Mouse (Mus musculus) forebrain, embryonic 12.5 days (tissue): ENCODE measurements around the gene Nfix. TPM values are rescaled to one million over a fixed set of nuclear protein-coding genes. Genes with fewer than 3 reads are reported as not detected.

ENCODE experiments used
- ATAC-seq: fragments of 200-750 bp; cut with Nextera tagmentation; 2 replicates; pipeline ENCODE4 v1.8.0; 2017; ENCODE audit warnings: moderate TSS enrichment; ENCODE audit not compliant: low FRiP score
- H3K27ac ChIP-seq: fragments of 300-500 bp; sonication (generic); 2 replicates; pipeline ENCODE4 v1.5.1; 2016; ENCODE audit warnings: mild to moderate bottlenecking
- H3K27me3 ChIP-seq: fragments of 300-500 bp; sonication (generic); 2 replicates; pipeline ENCODE4 v1.6.1; 2016; ENCODE audit warnings: mild to moderate bottlenecking
- H3K36me3 ChIP-seq: fragments of 300-500 bp; sonication (generic); replicated peaks from 2 replicates; pipeline ENCODE4 v1.6.1; 2016; ENCODE audit warnings: mild to moderate bottlenecking
- H3K4me1 ChIP-seq: fragments of 300-500 bp; sonication (generic); 2 replicates; pipeline ENCODE4 v1.6.1; 2016
- H3K4me2 ChIP-seq: fragments of 300-500 bp; sonication (generic); 2 replicates; pipeline ENCODE4 v1.6.1; 2016; ENCODE audit warnings: mild to moderate bottlenecking, moderate library complexity
- H3K4me3 ChIP-seq: fragments of 300-500 bp; sonication (generic); replicated peaks from 2 replicates; pipeline ENCODE4 v1.5.1; 2016; ENCODE audit warnings: mild to moderate bottlenecking
- H3K9ac ChIP-seq: fragments of 300-500 bp; sonication (generic); 2 replicates; pipeline ENCODE4 v1.6.1; 2016; ENCODE audit warnings: mild to moderate bottlenecking
- H3K9me3 ChIP-seq: fragments of 300-500 bp; sonication (generic); 2 replicates; pipeline ENCODE4 v1.6.1; 2016
- WGBS: fragments of 180-500 bp; shearing (Covaris S2); methylation state at CpG from one replicate; pipeline ENCODE4 v1.1.7; 2016; 5-methylcytosine and 5-hydroxymethylcytosine counted together
- polyA plus RNA-seq: library from polyadenylated mRNA; unstranded; fragments of >200 nt; fragmentation: Nextera tagmentation; extraction: Ambion mirVana; gene quantifications from 2 replicates; pipeline ENCODE4 v1.2.1, GENCODE M21; 2016

Gene Nfix
- polyA plus RNA-seq, 1 experiment from 2014 or later, result 31.9 TPM

GRCm38 (mm10) chr8:84773833-84774232 lies 26.3 kb downstream of the Nfix start:
- peak; percentile 76 for ATAC-seq
- H3K9me3 ChIP-seq, result no peaks in the 10 kb centered on the region
- peak overlapping the region; percentile 31 for H3K4me3 ChIP-seq
- peak overlapping the region; percentile 85 for H3K27ac ChIP-seq
- peaks cover 100% of the 10 kb centered on the region for H3K27me3 ChIP-seq
- H3K4me2 ChIP-seq, result peak overlapping the region; percentile 51
- peaks cover 69% of the 10 kb centered on the region for H3K4me1 ChIP-seq
- H3K9ac ChIP-seq, result 0 out of 2 replicates have a peak overlapping the region, but pooled peaks have one; percentile 27
- under 1% methylated on average over 13 of the region's 19 CpGs for WGBS
- H3K36me3 ChIP-seq, result 0 out of 2 replicates have a peak, but pooled peaks cover 1% of the 10 kb centered on the region

GRCm38 (mm10) chr8:84773304-84773703 lies 26.8 kb downstream of the Nfix start:
- ATAC-seq, result no peak
- peak overlapping the region; percentile 51 for H3K4me2 ChIP-seq
- H3K27ac ChIP-seq, result peak overlapping the region; percentile 85
- H3K4me3 ChIP-seq, result peak overlapping the region; percentile 31
- no peaks in the 10 kb centered on the region for H3K9me3 ChIP-seq
- H3K36me3 ChIP-seq, result peaks cover 7% of the 10 kb centered on the region
- peaks cover 100% of the 10 kb centered on the region for H3K27me3 ChIP-seq
- H3K9ac ChIP-seq, result 0 out of 2 replicates have a peak overlapping the region, but pooled peaks have one; percentile 27
- H3K4me1 ChIP-seq, result peaks cover 65% of the 10 kb centered on the region
- WGBS, result under 1% methylated on average over 9 of the region's 9 CpGs

- peaks cover 99% of the 10 kb centered on the region for H3K27me3 ChIP-seq
- H3K4me3 ChIP-seq, result peak overlapping the region; percentile 31
- H3K4me2 ChIP-seq, result peak overlapping the region; percentile 51
- H3K9ac ChIP-seq, result 0 out of 2 replicates have a peak overlapping the region, but pooled peaks have one; percentile 47
- H3K27ac ChIP-seq, result 0 out of 2 replicates have a peak overlapping the region, but pooled peaks have one; percentile 46
- 4% methylated on average over 3 of the region's 3 CpGs for WGBS
- H3K4me1 ChIP-seq, result peaks cover 63% of the 10 kb centered on the region
- H3K36me3 ChIP-seq, result peaks cover 11% of the 10 kb centered on the region
- no peaks in the 10 kb centered on the region for H3K9me3 ChIP-seq
- no peak for ATAC-seq
These were observed 27.5 kb downstream of the Nfix start for GRCm38 (mm10) chr8:84772628-84773027.

GRCm38 (mm10) chr8:84771941-84772378 lies 28.2 kb downstream of the Nfix start:
- Histone ChIP-seq H3K27ac (0 out of 2 replicates have a peak overlapping the region, but pooled peaks have one; percentile 19), H3K9me3 (no peaks in the 10 kb centered on the region), H3K27me3 (peaks cover 99% of the 10 kb centered on the region), H3K4me1 (peaks cover 63% of the 10 kb centered on the region), H3K36me3 (peaks cover 14% of the 10 kb centered on the region), H3K9ac (peak overlapping the region; percentile 47; the same call in 1 of the 2 replicates), H3K4me2 (peak overlapping the region; percentile 51), H3K4me3 (peak overlapping the region; percentile 31)
- WGBS, result 2% methylated on average over 34 of the region's 34 CpGs
- no peak for ATAC-seq

- Histone ChIP-seq H3K4me3 (peak overlapping the region; percentile 31), H3K4me2 (peak overlapping the region; percentile 51), H3K4me1 (peaks cover 72% of the 10 kb centered on the region), H3K36me3 (peaks cover 14% of the 10 kb centered on the region), H3K9me3 (no peaks in the 10 kb centered on the region), H3K27ac (peak overlapping the region; percentile 32; the same call in 1 of the 2 replicates), H3K27me3 (peaks cover 99% of the 10 kb centered on the region), H3K9ac (0 out of 2 replicates have a peak overlapping the region, but pooled peaks have one; percentile 47)
- ATAC-seq, result no peak
- 10% methylated on average over 5 of the region's 5 CpGs for WGBS
These were observed 29.0 kb downstream of the Nfix start for GRCm38 (mm10) chr8:84771000-84771687.

- Histone ChIP-seq H3K9me3 (no peaks in the 10 kb centered on the region), H3K4me1 (peaks cover 73% of the 10 kb centered on the region), H3K36me3 (peaks cover 14% of the 10 kb centered on the region), H3K4me3 (peak overlapping the region; percentile 31), H3K27me3 (peaks cover 98% of the 10 kb centered on the region), H3K4me2 (peak overlapping the region; percentile 51), H3K27ac (peak overlapping the region; percentile 32; the same call in 1 of the 2 replicates), H3K9ac (peak overlapping the region; percentile 47; the same call in 1 of the 2 replicates)
- ATAC-seq, result no peak
- WGBS, result 26% methylated on average over 12 of the region's 12 CpGs
These were observed 29.8 kb downstream of the Nfix start for GRCm38 (mm10) chr8:84770100-84770953.

- Histone ChIP-seq H3K4me2 (no peak overlapping the region), H3K36me3 (peaks cover 14% of the 10 kb centered on the region), H3K4me3 (no peak overlapping the region), H3K4me1 (peaks cover 73% of the 10 kb centered on the region), H3K27me3 (peaks cover 98% of the 10 kb centered on the region), H3K9ac (0 out of 2 replicates have a peak overlapping the region, but pooled peaks have one; percentile 7), H3K9me3 (no peaks in the 10 kb centered on the region), H3K27ac (no peak overlapping the region)
- 70% methylated on average over 8 of the region's 8 CpGs for WGBS
- ATAC-seq, result no peak
These were observed 30.8 kb downstream of the Nfix start for GRCm38 (mm10) chr8:84769324-84769723.

GRCm38 (mm10) chr8:84768343-84769095 lies 31.6 kb downstream of the Nfix start:
- H3K4me1 ChIP-seq, result peaks cover 66% of the 10 kb centered on the region

GRCm38 (mm10) chr8:84767221-84767620 lies 32.9 kb downstream of the Nfix start:
- no peak overlapping the region for H3K4me3 ChIP-seq
- no peak overlapping the region for H3K4me2 ChIP-seq
- no peak overlapping the region for H3K27ac ChIP-seq
- WGBS, result 77% methylated on average over 10 of the region's 10 CpGs
- no peak overlapping the region for H3K9ac ChIP-seq
- ATAC-seq, result no peak
- H3K4me1 ChIP-seq, result peaks cover 54% of the 10 kb centered on the region
- no peaks in the 10 kb centered on the region for H3K9me3 ChIP-seq
- H3K27me3 ChIP-seq, result peaks cover 96% of the 10 kb centered on the region
- peaks cover 14% of the 10 kb centered on the region for H3K36me3 ChIP-seq

More at GRCm38 (mm10) chr8:84768343-84769095, 31.6 kb downstream of the Nfix start:
- Histone ChIP-seq H3K4me2 (no peak overlapping the region), H3K4me3 (no peak overlapping the region), H3K36me3 (peaks cover 14% of the 10 kb centered on the region), H3K27me3 (peaks cover 98% of the 10 kb centered on the region), H3K9ac (no peak overlapping the region), H3K9me3 (no peaks in the 10 kb centered on the region), H3K27ac (no peak overlapping the region)
- no peak for ATAC-seq
- WGBS, result 84% methylated on average over 14 of the region's 14 CpGs

- no peak overlapping the region for H3K27ac ChIP-seq
- H3K4me2 ChIP-seq, result no peak overlapping the region
- peaks cover 96% of the 10 kb centered on the region for H3K27me3 ChIP-seq
- H3K4me1 ChIP-seq, result peaks cover 51% of the 10 kb centered on the region
- no peaks in the 10 kb centered on the region for H3K9me3 ChIP-seq
- ATAC-seq, result no peak
- WGBS, result 57% methylated on average over 9 of the region's 9 CpGs
- no peak overlapping the region for H3K4me3 ChIP-seq
- peaks cover 14% of the 10 kb centered on the region for H3K36me3 ChIP-seq
- no peak overlapping the region for H3K9ac ChIP-seq
These were observed 33.7 kb downstream of the Nfix start for GRCm38 (mm10) chr8:84766422-84766821.

GRCm38 (mm10) chr8:84765629-84766028 lies 34.5 kb downstream of the Nfix start:
- H3K9ac ChIP-seq, result 0 out of 2 replicates have a peak overlapping the region, but pooled peaks have one; percentile 3
- peak overlapping the region; percentile 22; the same call in 1 of the 2 replicates for H3K27ac ChIP-seq
- H3K4me3 ChIP-seq, result no peak overlapping the region
- peaks cover 51% of the 10 kb centered on the region for H3K4me1 ChIP-seq
- peak overlapping the region; percentile 33 for H3K4me2 ChIP-seq
- no peak for ATAC-seq
- peaks cover 96% of the 10 kb centered on the region for H3K27me3 ChIP-seq
- no peaks in the 10 kb centered on the region for H3K9me3 ChIP-seq
- peaks cover 14% of the 10 kb centered on the region for H3K36me3 ChIP-seq
- WGBS, result 5% methylated on average over 10 of the region's 10 CpGs
